Mouse (Mus musculus) midbrain, embryonic 13.5 days (tissue): ENCODE results near the gene Gm20877. TPM values are rescaled to one million over a fixed set of nuclear protein-coding genes. Genes with fewer than 3 reads are reported as not detected.
"Not testable (repeated sequence)": the region's sequence is repeated elsewhere in the genome, so short reads cannot be mapped to it uniquely, and the experiment has no call there.

Source experiments
- ATAC-seq: fragments of 200-750 bp; cut with Nextera tagmentation; 2 replicates; pipeline ENCODE4 v1.8.0; 2017; ENCODE audit warnings: mild to moderate bottlenecking, moderate TSS enrichment, moderate library complexity
- H3K27ac ChIP-seq: fragments of 300-500 bp; sonication (generic); 2 replicates; pipeline ENCODE4 v1.5.1; 2015; ENCODE audit warnings: inconsistent platforms, mild to moderate bottlenecking, moderate library complexity
- H3K27me3 ChIP-seq: fragments of 300-500 bp; sonication (generic); 2 replicates; pipeline ENCODE4 v1.6.1; 2015; ENCODE audit warnings: mild to moderate bottlenecking, inconsistent platforms
- H3K36me3 ChIP-seq: fragments of 300-500 bp; sonication (generic); 2 replicates; pipeline ENCODE4 v1.6.1; 2015; ENCODE audit warnings: mild to moderate bottlenecking, inconsistent platforms
- H3K4me1 ChIP-seq: fragments of 300-500 bp; sonication (generic); replicated peaks from 2 replicates; pipeline ENCODE4 v1.6.1; 2015; ENCODE audit warnings: inconsistent platforms
- H3K4me2 ChIP-seq: fragments of 300-500 bp; sonication (generic); replicated peaks from 2 replicates; pipeline ENCODE4 v1.6.1; 2015; ENCODE audit warnings: moderate library complexity, mild to moderate bottlenecking, inconsistent platforms
- H3K4me3 ChIP-seq: fragments of 300-500 bp; sonication (generic); replicated peaks from 2 replicates; pipeline ENCODE4 v1.5.1; 2015; ENCODE audit warnings: mild to moderate bottlenecking, inconsistent platforms
- H3K9ac ChIP-seq: fragments of 300-500 bp; sonication (generic); replicated peaks from 2 replicates; pipeline ENCODE4 v1.6.1; 2015; ENCODE audit warnings: mild to moderate bottlenecking, inconsistent platforms
- H3K9me3 ChIP-seq: fragments of 300-500 bp; sonication (generic); 2 replicates; pipeline ENCODE4 v1.6.1; 2016; ENCODE audit warnings: mild to moderate bottlenecking, inconsistent platforms
- WGBS: fragments of 180-500 bp; shearing (Covaris S2); methylation state at CpG from one replicate; pipeline ENCODE4 v1.1.7; 2015; 5-methylcytosine and 5-hydroxymethylcytosine counted together
- polyA plus RNA-seq: library from polyadenylated mRNA; unstranded; fragments of >200 nt; fragmentation: Nextera tagmentation; extraction: Ambion mirVana; gene quantifications from 2 replicates; pipeline ENCODE4 v1.2.1, GENCODE M21; 2015

The Gm20877 gene
- not detected in 2 replicates for polyA plus RNA-seq

DNA sequence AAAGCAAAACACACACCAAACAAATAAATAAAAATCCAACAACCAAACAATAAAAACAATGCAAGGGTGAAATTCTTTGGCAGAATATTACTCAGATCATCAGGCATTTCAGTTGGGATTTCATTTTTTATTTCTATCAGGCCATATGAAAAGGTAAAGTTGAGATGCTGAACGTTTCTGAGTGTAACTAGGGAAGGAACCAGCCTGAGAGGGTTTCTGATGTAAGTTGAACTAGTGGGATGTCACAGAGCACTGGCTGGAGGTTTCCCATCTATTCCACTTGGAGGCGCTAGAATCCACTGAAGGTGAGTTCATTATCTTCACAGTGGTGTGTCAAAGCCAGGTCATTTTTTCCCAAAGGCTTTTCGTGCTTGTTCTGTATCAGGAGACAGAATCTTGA lies at the start of gene Gm20877:
TSS of gene Gm20877 (plus strand) at position 301 of the 400 bp plus-strand sequence.
- H3K27ac ChIP-seq, H3K4me2 ChIP-seq, H3K27me3 ChIP-seq, H3K4me1 ChIP-seq, ATAC-seq, H3K4me3 ChIP-seq, H3K9ac ChIP-seq, H3K36me3 ChIP-seq, H3K9me3 ChIP-seq: not testable (repeated sequence)
- no CpG with 5 or more reads among the region's 3 CpGs for WGBS
